8 mouse cellular contexts compared by ENCODE assay signal in genomic region chr8:77478913-77479273, GRCm38 (mm10). TPM values are rescaled to one million over a fixed set of nuclear protein-coding genes. Genes with fewer than 3 reads are reported as not detected.
A peak's percentile ranks its signal among the peaks of the same experiment; 100 is the strongest.
DNase-seq lines count a peak whose midpoint lies in the region; ATAC-seq and TF ChIP-seq lines count a peak whose summit lies in the region.

No protein-coding gene starts in this region.

- no peak for ATAC-seq in megakaryocyte, adult 5-6 weeks (ENCODE audit: poor library complexity, severe bottlenecking)
- ATAC-seq in intestine, postnatal 0 days = peak; percentile 58
- ATAC-seq in liver, postnatal 0 days = peak; percentile 91
- no peak for ATAC-seq in hindbrain, embryonic 16.5 days
- ATAC-seq in inflammation-experienced regulatory T-cells, adult 6 months = no peak

- no peak for TF ChIP-seq EP300 in liver, postnatal 0 days (IDR thresholded peaks at IDR 0.05; ENCODE audit: low read depth)

- H3K9ac ChIP-seq in intestine, postnatal 0 days (ENCODE audit: low read depth, low read length) = no peak overlapping the region
- H3K9ac ChIP-seq in liver, postnatal 0 days (replicated peaks) = no peak overlapping the region
- no peak overlapping the region for H3K9ac ChIP-seq in hindbrain, embryonic 16.5 days (ENCODE audit: low read depth, low read length)

- no peaks in the 10 kb centered on the region for H3K27me3 ChIP-seq in megakaryocyte, embryonic 14.5 days (replicated peaks)
- no peaks in the 10 kb centered on the region for H3K27me3 ChIP-seq in intestine, postnatal 0 days (replicated peaks; ENCODE audit: control insufficient read depth, insufficient read depth, low read length)
- no peaks in the 10 kb centered on the region for H3K27me3 ChIP-seq in liver, postnatal 0 days (ENCODE audit: insufficient read depth, low read length)
- H3K27me3 ChIP-seq in hindbrain, embryonic 16.5 days (replicated peaks; ENCODE audit: control insufficient read depth, insufficient read depth, low read length) = no peaks in the 10 kb centered on the region

- peak; percentile 55 for DNase-seq in liver, postnatal 0 days
- peak; percentile 41 for DNase-seq in urinary bladder, postnatal 25 days (ENCODE audit: low spot score)
- no peak for DNase-seq in thymus, postnatal 10 days (ENCODE audit: low spot score in 2 of 2)

- peaks cover 41% of the 10 kb centered on the region for H3K36me3 ChIP-seq in megakaryocyte, embryonic 14.5 days (replicated peaks; ENCODE audit: low read length)
- H3K36me3 ChIP-seq in intestine, postnatal 0 days (ENCODE audit: control insufficient read depth, insufficient read depth) = no peaks in the 10 kb centered on the region
- H3K36me3 ChIP-seq in liver, postnatal 0 days (replicated peaks; ENCODE audit: insufficient read depth, low read length) = no peaks in the 10 kb centered on the region
- H3K36me3 ChIP-seq in hindbrain, embryonic 16.5 days (ENCODE audit: control insufficient read depth, insufficient read depth, low read length) = no peaks in the 10 kb centered on the region

- H3K4me1 ChIP-seq in megakaryocyte, embryonic 14.5 days = peaks cover 94% of the 10 kb centered on the region
- H3K4me1 ChIP-seq in intestine, postnatal 0 days (replicated peaks; ENCODE audit: control insufficient read depth, insufficient read depth, low read length) = peaks cover 9% of the 10 kb centered on the region
- H3K4me1 ChIP-seq in liver, postnatal 0 days (ENCODE audit: insufficient read depth) = peaks cover 19% of the 10 kb centered on the region
- no peaks in the 10 kb centered on the region for H3K4me1 ChIP-seq in hindbrain, embryonic 16.5 days (ENCODE audit: control insufficient read depth, insufficient read depth, low read depth, low read length)

- peak overlapping the region; percentile 79 for H3K4me3 ChIP-seq in megakaryocyte, embryonic 14.5 days (replicated peaks)
- H3K4me3 ChIP-seq in intestine, postnatal 0 days (ENCODE audit: low read depth, low read length) = no peak overlapping the region
- no peak overlapping the region for H3K4me3 ChIP-seq in liver, postnatal 0 days (ENCODE audit: low read depth, low read length)
- H3K4me3 ChIP-seq in hindbrain, embryonic 16.5 days (ENCODE audit: low read length) = no peak overlapping the region

- TF ChIP-seq CTCF in intestine, postnatal 0 days (IDR thresholded peaks at IDR 0.05; ENCODE audit: low read depth) = no peak
- no peak for TF ChIP-seq CTCF in liver, postnatal 0 days (IDR thresholded peaks at IDR 0.05; ENCODE audit: low read depth)

- 0 out of 2 replicates have a peak overlapping the region, but pooled peaks have one; percentile 50 for H3K27ac ChIP-seq in intestine, postnatal 0 days (ENCODE audit: low read depth, low read length)
- peak overlapping the region; percentile 58 for H3K27ac ChIP-seq in liver, postnatal 0 days (ENCODE audit: low read depth)
- no peak overlapping the region for H3K27ac ChIP-seq in hindbrain, embryonic 16.5 days (ENCODE audit: low read depth, low read length)

- H3K9me3 ChIP-seq in megakaryocyte, embryonic 14.5 days = no peaks in the 10 kb centered on the region
- no peaks in the 10 kb centered on the region for H3K9me3 ChIP-seq in intestine, postnatal 0 days (ENCODE audit: control insufficient read depth)
- H3K9me3 ChIP-seq in liver, postnatal 0 days (ENCODE audit: low read length) = no peaks in the 10 kb centered on the region
- no peaks in the 10 kb centered on the region for H3K9me3 ChIP-seq in hindbrain, embryonic 16.5 days (ENCODE audit: control insufficient read depth, low read length)

- 22% methylated on average over 2 of the region's 2 CpGs for WGBS in intestine, postnatal 0 days
- 44% methylated on average over 2 of the region's 2 CpGs for WGBS in liver, postnatal 0 days (ENCODE audit: insufficient replicate concordance)
- WGBS in hindbrain, embryonic 16.5 days = 46% methylated on average over 2 of the region's 2 CpGs

- peak overlapping the region; percentile 33; the same call in 1 of the 2 replicates for H3K4me2 ChIP-seq in intestine, postnatal 0 days (replicated peaks; ENCODE audit: low read depth)
- H3K4me2 ChIP-seq in liver, postnatal 0 days (ENCODE audit: low read depth, low read length) = no peak overlapping the region; the same call in 1 of the 2 replicates
- H3K4me2 ChIP-seq in hindbrain, embryonic 16.5 days (ENCODE audit: low read length) = no peak overlapping the region

RNA-seq across cellular contexts. Expression of gene Arhgap10, which starts 38.9 kb away (rescaled TPM):
- 88.6 and 107 TPM in 2 replicates for polyA plus RNA-seq in megakaryocyte, embryonic 14.5 days (2012; ENCODE audit: insufficient read depth, low replicate concordance)
- total RNA-seq in megakaryocyte, adult 5-6 weeks (2015) = 3.9 and 5.2 TPM in 2 replicates
- 7.7 and 11.7 TPM in 2 replicates for total RNA-seq in megakaryocyte, adult 5-6 weeks (2017)
- polyA plus RNA-seq in intestine, postnatal 0 days (2015; fragmentation: Nextera tagmentation; extraction: Ambion mirVana) = 19.7 and 22.5 TPM in 2 replicates
- 3.9 and 4.1 TPM in 2 replicates for polyA plus RNA-seq in liver, postnatal 0 days (2015; fragmentation: Nextera tagmentation; extraction: Ambion mirVana)
- polyA plus RNA-seq in hindbrain, embryonic 16.5 days (2015; fragmentation: Nextera tagmentation; extraction: Ambion mirVana) = 5.0 and 6.1 TPM in 2 replicates
- polyA plus RNA-seq in inflammation-experienced regulatory T-cells, adult 6 months (2017; shearing (Covaris generic)) = 1 to 10 TPM; 2.5 to 5.0 (median 2.9) TPM

Comparison
In these comparisons a context has a peak if more than half of its experiments do, and no peak if none do; other contexts are left out.
1. ATAC-seq: peak in intestine, postnatal 0 days (single experiment) and liver, postnatal 0 days (single experiment); none in megakaryocyte, adult 5-6 weeks (single experiment), hindbrain, embryonic 16.5 days (single experiment) and inflammation-experienced regulatory T-cells, adult 6 months (single experiment).
2. DNase-seq: peak in liver, postnatal 0 days (single experiment) and urinary bladder, postnatal 25 days (single experiment); none in thymus, postnatal 10 days (0 of 2).